Mouse (Mus musculus) midbrain, embryonic 14.5 days (tissue): ENCODE measurements around the gene Cog7. TPM values are rescaled to one million over a fixed set of nuclear protein-coding genes. Genes with fewer than 3 reads are reported as not detected.

Experiments used
- ATAC-seq: fragments of 200-750 bp; cut with Nextera tagmentation; 2 replicates; pipeline ENCODE4 v1.8.0; 2017; ENCODE audit warnings: moderate number of reproducible peaks, moderate library complexity; ENCODE audit not compliant: low FRiP score, low TSS enrichment
- DNase-seq: peaks from one replicate; pipeline ENCODE4 v3.0.0-alpha.2; 2015
- H3K27ac ChIP-seq: fragments of 300-500 bp; sonication (generic); replicated peaks from 2 replicates; pipeline ENCODE4 v1.5.1; 2014; ENCODE audit warnings: mild to moderate bottlenecking, low read depth, low read length, moderate library complexity
- H3K27me3 ChIP-seq: fragments of 300-500 bp; sonication (generic); 2 replicates; pipeline ENCODE4 v1.6.1; 2014; ENCODE audit warnings: low read length, control low read depth, mixed read lengths; ENCODE audit not compliant: control insufficient read depth, insufficient read depth
- H3K36me3 ChIP-seq: fragments of 300-500 bp; sonication (generic); 2 replicates; pipeline ENCODE4 v1.6.1; 2014; ENCODE audit warnings: low read length, control low read depth; ENCODE audit not compliant: control insufficient read depth, insufficient read depth
- H3K4me1 ChIP-seq: fragments of 300-500 bp; sonication (generic); 2 replicates; pipeline ENCODE4 v1.6.1; 2014; ENCODE audit warnings: mild to moderate bottlenecking, antibody characterized with exemption, low read length, control low read depth; ENCODE audit not compliant: control insufficient read depth, insufficient read depth
- H3K4me2 ChIP-seq: fragments of 300-500 bp; sonication (generic); 2 replicates; pipeline ENCODE4 v1.6.1; 2014; ENCODE audit warnings: mild to moderate bottlenecking, low read length, moderate library complexity
- H3K4me3 ChIP-seq: fragments of 300-500 bp; sonication (generic); replicated peaks from 2 replicates; pipeline ENCODE4 v1.5.1; 2014; ENCODE audit warnings: low read depth, low read length
- H3K9ac ChIP-seq: fragments of 300-500 bp; sonication (generic); replicated peaks from 2 replicates; pipeline ENCODE4 v1.6.1; 2014; ENCODE audit warnings: mild to moderate bottlenecking, low read length, moderate library complexity
- H3K9me3 ChIP-seq: fragments of 300-500 bp; sonication (generic); 2 replicates; pipeline ENCODE4 v1.6.1; 2016; ENCODE audit warnings: low read length, control low read depth, mixed read lengths; ENCODE audit not compliant: control insufficient read depth
- WGBS: fragments of 180-500 bp; shearing (Covaris S2); extraction: QIAGEN DNeasy Blood & Tissue Kit; methylation state at CpG from one replicate; pipeline ENCODE4 v1.1.7; 2014; 5-methylcytosine and 5-hydroxymethylcytosine counted together
- polyA plus RNA-seq: library from polyadenylated mRNA; unstranded; fragments of >200 nt; fragmentation: Nextera tagmentation; extraction: Ambion mirVana; gene quantifications from 2 replicates; pipeline ENCODE4 v1.2.1, GENCODE M21; 2014

Cog7 gene
- polyA plus RNA-seq, 1 experiment from 2014 or later = 19.8 TPM

GRCm38 (mm10) chr7:121858939-121859338 is 122.6 kb downstream of the Cog7 start:
- H3K27me3 ChIP-seq = no peaks in the 10 kb centered on the region
- no peak overlapping the region for H3K4me2 ChIP-seq
- H3K36me3 ChIP-seq = no peaks in the 10 kb centered on the region
- no peaks in the 10 kb centered on the region for H3K9me3 ChIP-seq
- no peak for DNase-seq
- ATAC-seq = no peak
- no peak overlapping the region for H3K9ac ChIP-seq
- no peak overlapping the region for H3K27ac ChIP-seq
- WGBS = 87% methylated on average over 8 of the region's 8 CpGs
- no peak overlapping the region for H3K4me3 ChIP-seq
- no peaks in the 10 kb centered on the region for H3K4me1 ChIP-seq

- Histone ChIP-seq H3K4me1 (no peaks in the 10 kb centered on the region), H3K9me3 (no peaks in the 10 kb centered on the region), H3K27ac (no peak overlapping the region), H3K4me3 (no peak overlapping the region), H3K36me3 (no peaks in the 10 kb centered on the region), H3K27me3 (no peaks in the 10 kb centered on the region), H3K9ac (no peak overlapping the region), H3K4me2 (no peak overlapping the region)
- DNase-seq (no peak), ATAC-seq (no peak)
- WGBS = 91% methylated on average over 11 of the region's 11 CpGs
Measured at GRCm38 (mm10) chr7:121857177-121857884, 124.2 kb downstream of the Cog7 start.

- Histone ChIP-seq H3K4me1 (no peaks in the 10 kb centered on the region), H3K4me2 (no peak overlapping the region), H3K9me3 (no peaks in the 10 kb centered on the region), H3K36me3 (no peaks in the 10 kb centered on the region), H3K9ac (no peak overlapping the region), H3K27me3 (no peaks in the 10 kb centered on the region), H3K4me3 (no peak overlapping the region), H3K27ac (no peak overlapping the region)
- DNase-seq (no peak), ATAC-seq (no peak)
- 84% methylated on average over 8 of the region's 9 CpGs for WGBS
Measured at GRCm38 (mm10) chr7:121848537-121849168, 132.9 kb downstream of the Cog7 start.

- no peak for ATAC-seq
- H3K36me3 ChIP-seq = no peaks in the 10 kb centered on the region
- no peak overlapping the region for H3K4me2 ChIP-seq
- no peaks in the 10 kb centered on the region for H3K9me3 ChIP-seq
- H3K4me1 ChIP-seq = no peaks in the 10 kb centered on the region
- H3K27me3 ChIP-seq = no peaks in the 10 kb centered on the region
- H3K4me3 ChIP-seq = no peak overlapping the region
- no peak overlapping the region for H3K9ac ChIP-seq
- 85% methylated on average over 6 of the region's 6 CpGs for WGBS
- no peak overlapping the region for H3K27ac ChIP-seq
- no peak for DNase-seq
Measured at GRCm38 (mm10) chr7:121845964-121846363, 135.5 kb downstream of the Cog7 start.

GRCm38 (mm10) chr7:121842234-121842633 is 139.3 kb downstream of the Cog7 start:
- Histone ChIP-seq H3K4me1 (no peaks in the 10 kb centered on the region), H3K27me3 (no peaks in the 10 kb centered on the region), H3K9ac (no peak overlapping the region), H3K36me3 (no peaks in the 10 kb centered on the region), H3K4me2 (no peak overlapping the region), H3K4me3 (no peak overlapping the region), H3K27ac (no peak overlapping the region), H3K9me3 (no peaks in the 10 kb centered on the region)
- ATAC-seq (no peak), DNase-seq (no peak)
- 79% methylated on average over 6 of the region's 6 CpGs for WGBS

- Histone ChIP-seq H3K4me1 (no peaks in the 10 kb centered on the region), H3K9me3 (no peaks in the 10 kb centered on the region), H3K9ac (no peak overlapping the region), H3K27ac (no peak overlapping the region), H3K27me3 (no peaks in the 10 kb centered on the region), H3K36me3 (no peaks in the 10 kb centered on the region), H3K4me2 (no peak overlapping the region), H3K4me3 (no peak overlapping the region)
- no peak for DNase-seq
- no peak for ATAC-seq
- 70% methylated on average over 7 of the region's 7 CpGs for WGBS
Measured at GRCm38 (mm10) chr7:121840810-121841209, 140.7 kb downstream of the Cog7 start.

- H3K9me3 ChIP-seq = no peaks in the 10 kb centered on the region
- no peaks in the 10 kb centered on the region for H3K4me1 ChIP-seq
- ATAC-seq (no peak), DNase-seq (no peak)
- no peaks in the 10 kb centered on the region for H3K27me3 ChIP-seq
- no peak overlapping the region for H3K4me2 ChIP-seq
- WGBS = 92% methylated on average over 7 of the region's 7 CpGs
- no peak overlapping the region for H3K9ac ChIP-seq
- H3K27ac ChIP-seq = no peak overlapping the region
- no peak overlapping the region for H3K4me3 ChIP-seq
- no peaks in the 10 kb centered on the region for H3K36me3 ChIP-seq
Measured at GRCm38 (mm10) chr7:121836827-121837226, 144.7 kb downstream of the Cog7 start.

GRCm38 (mm10) chr7:121835392-121835791 is 146.1 kb downstream of the Cog7 start:
- 84% methylated on average over 7 of the region's 7 CpGs for WGBS
- no peak overlapping the region for H3K27ac ChIP-seq
- H3K36me3 ChIP-seq = no peaks in the 10 kb centered on the region
- H3K4me2 ChIP-seq = no peak overlapping the region
- ATAC-seq (no peak), DNase-seq (no peak)
- no peaks in the 10 kb centered on the region for H3K9me3 ChIP-seq
- no peaks in the 10 kb centered on the region for H3K27me3 ChIP-seq
- no peaks in the 10 kb centered on the region for H3K4me1 ChIP-seq
- no peak overlapping the region for H3K9ac ChIP-seq
- no peak overlapping the region for H3K4me3 ChIP-seq
